Mouse (Mus musculus) bone marrow, adult 2 months (tissue): ENCODE measurements at regions not wholly inside any gene's neighbourhood (a gene's known extent, or its start where the extent isn't known, plus 50 kb on each side); places are given as distances from the start of the nearest gene placed in this dataset.

Experiments used
- H3K27ac ChIP-seq: fragments of 200-500 bp; 2 replicates; pipeline ENCODE4 v1.5.1; 2012; ENCODE audit warnings: low read depth, mild to moderate bottlenecking, control low read depth, inconsistent platforms, low read length; ENCODE audit not compliant: control insufficient read depth, poor library complexity, insufficient read depth
- H3K4me1 ChIP-seq: fragments of 200-500 bp; 2 replicates; pipeline ENCODE4 v1.6.1; 2011; ENCODE audit warnings: low read length; ENCODE audit not compliant: control insufficient read depth, insufficient read depth
- H3K4me3 ChIP-seq: fragments of 200-500 bp; replicated peaks from 2 replicates; pipeline ENCODE3; 2011; ENCODE audit warnings: mild to moderate bottlenecking, low read depth, low read length, control low read depth; ENCODE audit not compliant: control insufficient read depth
- CTCF ChIP-seq: fragments of 200-500 bp; IDR thresholded peaks from 2 replicates; pipeline ENCODE4 v1.5.1; 2011; ENCODE audit warnings: low read length, control low read depth; ENCODE audit not compliant: control insufficient read depth, insufficient read depth
- POLR2A ChIP-seq: fragments of 200-500 bp; IDR thresholded peaks from 2 replicates; pipeline ENCODE4 v1.6.1; 2011; ENCODE audit warnings: low read depth, mild to moderate bottlenecking, control low read depth, low read length, borderline replicate concordance; ENCODE audit not compliant: control insufficient read depth
- WGBS: fragments of 180-500 bp; shearing (Covaris S2); methylation state at CpG from one replicate; pipeline ENCODE4 v1.1.7; 2018; 5-methylcytosine and 5-hydroxymethylcytosine counted together

- no peak overlapping the region for H3K27ac ChIP-seq
- WGBS: 72% methylated on average over 11 of the region's 11 CpGs
- H3K4me1 ChIP-seq: no peaks in the 10 kb centered on the region
- TF ChIP-seq POLR2A: no peak
- no peak for TF ChIP-seq CTCF
- H3K4me3 ChIP-seq: no peak overlapping the region
Measured at GRCm38 (mm10) chr11:109088488-109089252, 55.5 kb downstream of the E030025P04Rik start.

DNA sequence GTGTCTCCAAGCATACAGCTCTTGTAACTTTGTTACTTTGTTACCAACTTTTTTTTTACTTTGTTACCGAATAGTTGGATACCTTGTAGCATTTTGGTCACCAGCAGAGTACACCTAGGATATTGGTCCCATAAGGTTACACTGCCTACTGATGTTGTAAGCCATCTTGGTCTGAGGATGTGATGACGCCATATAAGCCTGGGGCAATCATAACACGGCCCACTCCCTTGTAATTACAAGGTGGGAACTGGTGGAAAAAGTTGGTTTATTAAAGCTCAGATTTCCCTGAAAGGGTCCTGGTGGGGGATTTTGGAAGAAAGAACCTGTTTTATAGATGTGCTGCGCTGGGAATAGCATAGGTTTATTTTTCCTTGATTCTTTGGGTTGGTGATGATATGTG lies 62.2 kb downstream of the E030025P04Rik start:
- no peak overlapping the region for H3K27ac ChIP-seq
- no peak overlapping the region for H3K4me3 ChIP-seq
- WGBS: 77% methylated on average over 4 of the region's 4 CpGs
- no peaks in the 10 kb centered on the region for H3K4me1 ChIP-seq
- TF ChIP-seq CTCF: no peak
- no peak for TF ChIP-seq POLR2A

- Histone ChIP-seq H3K27ac (no peak overlapping the region), H3K4me3 (no peak overlapping the region), H3K4me1 (no peaks in the 10 kb centered on the region)
- WGBS: 27% methylated on average over 10 of the region's 10 CpGs
- TF ChIP-seq POLR2A: no peak
- no peak for TF ChIP-seq CTCF
Measured at GRCm38 (mm10) chr11:109081454-109081853, 62.7 kb downstream of the E030025P04Rik start.

GRCm38 (mm10) chr11:109080847-109081415 lies 63.2 kb downstream of the E030025P04Rik start:
- Histone ChIP-seq H3K27ac (no peak overlapping the region), H3K4me1 (no peaks in the 10 kb centered on the region), H3K4me3 (no peak overlapping the region)
- 75% methylated on average over 9 of the region's 9 CpGs for WGBS
- no peak for TF ChIP-seq CTCF
- TF ChIP-seq POLR2A: no peak

GRCm38 (mm10) chr11:109079466-109079865 lies 64.7 kb downstream of the E030025P04Rik start:
- H3K4me1 ChIP-seq: no peaks in the 10 kb centered on the region
- WGBS: 75% methylated on average over 4 of the region's 4 CpGs
- H3K4me3 ChIP-seq: no peak overlapping the region
- H3K27ac ChIP-seq: no peak overlapping the region
- TF ChIP-seq CTCF (no peak), POLR2A (no peak)

GRCm38 (mm10) chr11:109076587-109077417 lies 67.4 kb downstream of the E030025P04Rik start:
- no peaks in the 10 kb centered on the region for H3K4me1 ChIP-seq
- H3K27ac ChIP-seq: no peak overlapping the region
- WGBS: 66% methylated on average over 19 of the region's 19 CpGs
- no peak for TF ChIP-seq CTCF
- TF ChIP-seq POLR2A: no peak
- no peak overlapping the region for H3K4me3 ChIP-seq

- no peak overlapping the region for H3K27ac ChIP-seq
- WGBS: 55% methylated on average over 2 of the region's 2 CpGs
- TF ChIP-seq POLR2A: no peak
- no peak for TF ChIP-seq CTCF
- H3K4me3 ChIP-seq: no peak overlapping the region
- no peaks in the 10 kb centered on the region for H3K4me1 ChIP-seq
Measured at GRCm38 (mm10) chr11:109071340-109071739, 72.8 kb downstream of the E030025P04Rik start.

DNA sequence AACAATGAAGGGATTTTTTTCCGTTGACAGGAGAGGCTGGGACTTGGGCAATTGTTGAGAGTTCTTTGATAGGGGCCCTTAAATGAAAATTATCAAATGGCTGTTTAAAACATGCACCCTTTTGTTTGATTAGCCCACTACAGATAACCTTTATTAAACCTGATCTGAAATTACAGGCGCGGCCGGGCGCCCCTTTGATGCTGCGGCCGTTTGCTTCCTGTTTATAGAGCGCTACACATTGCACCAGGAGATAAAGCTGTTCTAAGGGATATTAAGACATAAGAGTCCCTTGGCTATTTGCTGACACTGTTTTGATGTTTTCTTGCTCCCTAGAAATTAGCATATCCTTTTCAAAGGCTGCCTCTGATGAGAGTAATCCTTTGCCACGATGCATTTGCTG lies 73.8 kb downstream of the E030025P04Rik start:
- H3K4me3 ChIP-seq: no peak overlapping the region
- H3K27ac ChIP-seq: no peak overlapping the region
- TF ChIP-seq POLR2A (no peak), CTCF (no peak)
- WGBS: 14% methylated on average over 9 of the region's 9 CpGs
- H3K4me1 ChIP-seq: no peaks in the 10 kb centered on the region
